Mouse (Mus musculus): Measurements from ENCODE around the gene Slc15a2.

Slc15a2 gene

DNA sequence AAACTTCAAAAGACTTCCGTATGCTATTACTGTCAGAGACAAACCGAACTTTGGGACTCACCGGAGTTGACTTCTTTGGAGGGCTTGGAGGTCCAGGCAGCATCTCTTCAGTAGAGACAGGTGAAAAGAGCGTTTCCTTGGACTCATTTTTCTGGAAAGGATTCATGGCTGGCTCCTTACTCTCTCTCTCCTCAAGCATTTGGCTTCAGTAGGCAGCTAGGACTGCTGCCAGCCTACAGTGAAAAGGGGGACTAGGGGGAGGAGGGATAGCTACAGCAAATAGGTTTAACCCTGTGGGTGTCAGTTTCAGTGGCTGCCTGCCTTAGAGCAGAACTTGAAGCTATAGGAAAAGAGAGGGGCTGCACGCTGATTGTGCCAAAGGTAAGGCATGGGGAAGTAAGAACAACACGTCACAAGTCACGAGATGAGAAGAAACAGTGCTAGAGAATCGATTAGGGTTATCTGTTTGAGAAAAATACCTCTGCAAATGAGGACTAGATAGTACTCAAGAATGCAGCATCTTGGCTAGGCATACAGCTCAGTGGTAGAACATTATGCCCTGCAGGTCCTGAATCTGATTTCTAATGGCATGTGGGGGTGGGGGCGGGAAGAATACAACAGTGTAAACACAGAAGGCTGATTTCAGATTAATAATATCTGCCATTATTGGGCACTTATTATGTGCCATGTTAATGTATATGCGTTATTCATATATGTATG is at the start of gene Slc15a2:
Gene Slc15a2, minus strand, starts transcription at position 369 of the 720 bp plus-strand sequence.
- no peak for DNase-seq (ENCODE audit: low read depth)

DNA sequence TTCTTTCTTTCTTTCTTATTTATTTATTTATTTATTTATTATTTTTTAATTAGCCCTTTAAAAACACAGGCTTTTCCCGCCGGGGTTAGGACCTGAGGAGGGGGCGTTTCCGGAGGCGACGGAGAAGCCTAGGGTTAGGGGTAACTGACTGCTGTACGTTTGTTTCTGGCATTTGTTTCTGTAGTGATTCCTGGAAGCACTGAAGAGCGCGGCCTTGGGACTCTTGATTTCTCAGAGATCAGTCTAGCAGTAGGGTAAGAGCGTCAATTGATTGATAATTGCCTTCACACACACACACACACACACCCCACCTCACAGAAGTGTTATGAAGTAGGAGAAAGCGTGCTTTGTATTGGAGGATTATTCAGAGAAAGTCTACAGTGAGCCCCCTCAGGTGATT is 44.1 kb upstream of the Slc15a2 start:
- no peak for DNase-seq (ENCODE audit: low read depth)

DNA sequence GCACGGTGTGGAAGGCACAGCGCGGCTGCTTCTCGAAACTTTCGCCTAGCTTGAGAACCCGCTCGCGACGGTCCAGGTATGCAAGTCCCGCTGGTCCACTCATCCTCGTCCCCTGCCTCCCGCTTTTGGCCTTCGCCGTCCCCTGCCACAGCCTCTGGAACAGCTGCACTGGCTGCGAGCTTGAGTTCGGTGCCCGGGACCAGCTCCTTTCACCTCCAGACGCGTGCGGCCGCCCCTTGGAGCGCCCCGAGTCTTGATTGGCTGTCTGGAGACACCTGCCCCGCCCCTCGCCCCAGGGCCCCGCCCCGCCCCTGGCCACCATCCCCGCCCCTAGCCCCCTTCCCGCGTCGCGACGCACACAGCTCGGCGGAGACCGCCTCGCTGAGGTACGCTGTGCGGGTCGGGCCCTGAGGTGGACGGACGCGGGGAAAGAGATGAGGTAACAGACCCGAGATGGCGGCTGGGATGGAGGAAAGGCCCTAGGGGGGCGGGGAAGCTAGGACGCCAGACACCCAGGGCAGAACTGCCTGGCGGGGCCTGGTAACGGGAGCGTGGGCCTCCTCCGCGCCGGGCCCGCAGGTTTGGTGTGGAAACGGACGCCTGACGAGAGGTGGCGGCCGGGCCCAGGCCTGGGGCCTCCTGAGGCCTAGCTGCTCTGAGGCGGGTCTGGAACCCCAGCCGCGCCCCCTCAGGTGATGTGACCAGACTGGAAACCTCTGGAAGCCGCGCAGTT is 43.5 kb upstream of the Slc15a2 start, which contains the start of gene Iqcb1:
Gene Iqcb1, plus strand, starts transcription at position 332 of the 733 bp plus-strand sequence.
- DNase-seq (ENCODE audit: low read depth): peak; percentile 62

DNA sequence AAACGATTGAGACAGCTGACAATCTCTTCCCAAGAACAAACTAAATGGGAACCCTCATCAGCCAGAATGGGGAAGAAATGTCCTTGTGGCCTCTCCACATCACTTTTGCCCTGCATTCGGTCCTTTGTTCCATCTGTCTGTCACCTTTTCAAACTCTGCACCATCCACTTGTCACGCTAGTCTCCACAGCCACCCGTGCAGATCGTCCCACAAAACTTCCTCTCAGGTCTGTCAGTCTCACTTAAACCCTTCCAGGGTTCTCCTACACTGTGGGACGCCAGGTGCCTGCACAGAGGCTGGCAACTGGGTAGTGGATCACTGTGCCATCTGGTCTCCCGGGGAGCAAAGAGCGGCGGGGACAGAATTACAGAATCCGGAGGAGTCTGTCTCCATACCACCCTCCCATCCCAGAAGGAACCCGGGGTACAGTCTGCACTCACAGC is 42.9 kb upstream of the Slc15a2 start:
- DNase-seq (ENCODE audit: low read depth): peak; percentile 9

- peak; percentile 73 for DNase-seq (ENCODE audit: low read depth)
Observed at GRCm38 (mm10) chr16:36821474-36821873, 36.7 kb upstream of the Slc15a2 start.

- DNase-seq (ENCODE audit: low read depth): no peak
Observed at GRCm38 (mm10) chr16:36820747-36821146, 36.0 kb upstream of the Slc15a2 start.

DNA sequence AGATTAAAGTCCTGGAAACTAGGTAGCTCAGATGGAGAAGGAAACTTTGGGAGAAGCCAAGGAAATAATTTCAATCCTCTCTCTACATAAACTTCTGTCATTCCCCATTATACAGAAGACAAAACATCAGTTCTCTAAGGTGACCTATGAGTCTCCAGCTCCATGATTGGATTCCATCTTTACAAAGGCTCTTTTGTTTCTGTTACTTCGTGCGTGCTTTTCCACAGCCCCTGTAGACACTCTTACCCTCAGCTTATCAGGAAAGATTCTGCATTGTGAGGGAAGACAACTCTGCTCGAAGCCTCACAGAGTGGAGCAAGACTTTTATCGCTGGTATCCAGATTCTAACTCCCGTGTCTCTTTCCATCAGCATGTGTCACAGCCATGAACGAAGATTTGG is 35.3 kb upstream of the Slc15a2 start:
- no peak for DNase-seq (ENCODE audit: low read depth)

GRCm38 (mm10) chr16:36817321-36817926 is 32.7 kb upstream of the Slc15a2 start:
- DNase-seq (ENCODE audit: low read depth): peak; percentile 80

GRCm38 (mm10) chr16:36816916-36817315 is 32.2 kb upstream of the Slc15a2 start:
- no peak for DNase-seq (ENCODE audit: low read depth)

- no peak for DNase-seq (ENCODE audit: low read depth)
Observed at GRCm38 (mm10) chr16:36813680-36814079, 28.9 kb upstream of the Slc15a2 start.

GRCm38 (mm10) chr16:36808616-36809015 is 23.9 kb upstream of the Slc15a2 start:
- no peak for DNase-seq (ENCODE audit: low read depth)

DNA sequence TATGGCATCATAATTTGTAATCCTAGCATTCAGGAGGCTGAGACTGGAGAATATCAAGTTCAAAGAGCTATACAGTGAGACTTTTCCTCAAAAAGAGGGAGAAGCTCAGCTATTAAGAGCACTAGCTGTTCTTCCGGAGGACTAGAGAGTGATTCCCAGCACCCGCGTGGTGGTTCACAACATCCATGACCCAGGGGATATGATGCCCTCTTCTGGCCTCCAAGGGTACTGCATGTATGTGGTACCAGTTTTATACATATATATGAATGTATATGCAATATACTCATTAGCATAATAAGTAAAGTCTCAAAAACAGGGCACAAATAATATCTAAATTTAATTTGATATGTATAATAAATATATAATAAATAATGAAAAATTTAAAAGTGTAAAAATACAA is 17.6 kb upstream of the Slc15a2 start:
- DNase-seq (ENCODE audit: low read depth): no peak

DNA sequence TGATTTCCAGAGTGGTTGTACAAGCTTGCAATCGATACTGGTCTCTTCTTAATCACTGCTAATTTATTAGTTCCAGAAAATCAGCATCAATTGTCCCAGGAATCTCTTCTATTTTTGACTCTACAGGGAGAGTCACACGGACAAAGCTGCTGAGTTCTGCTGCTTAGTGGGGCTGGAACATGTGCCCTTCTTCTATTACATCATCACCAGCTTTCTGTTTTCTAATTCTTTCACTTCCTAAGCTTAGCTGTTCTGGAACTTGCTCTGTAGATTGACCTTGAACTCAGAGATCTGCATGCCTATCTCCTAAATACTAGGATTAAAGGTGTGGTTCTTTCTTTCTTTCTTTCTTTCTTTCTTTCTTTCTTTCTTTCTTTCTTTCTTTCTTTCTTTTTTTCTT is 13.6 kb upstream of the Slc15a2 start:
- no peak for DNase-seq (ENCODE audit: low read depth)

DNA sequence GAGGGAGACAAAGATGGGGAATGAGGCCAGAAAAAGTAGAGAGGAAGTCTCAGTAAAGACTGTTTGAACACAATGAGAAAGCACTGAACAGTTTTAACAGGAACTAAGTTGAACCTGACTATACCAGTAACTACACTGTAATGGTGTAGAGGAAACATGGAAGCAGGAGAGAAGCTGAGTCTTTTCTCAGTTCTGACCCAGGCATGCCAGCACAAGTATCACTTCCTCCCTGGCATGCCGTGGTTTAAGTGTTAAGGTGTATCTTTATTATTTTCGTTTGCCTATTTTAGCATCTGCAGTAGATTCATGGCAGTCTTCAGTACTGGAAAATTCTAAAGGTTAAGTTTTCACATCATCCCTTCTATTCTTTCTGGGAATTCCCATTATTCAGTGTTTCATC is 10.2 kb upstream of the Slc15a2 start:
- DNase-seq (ENCODE audit: low read depth): no peak

DNA sequence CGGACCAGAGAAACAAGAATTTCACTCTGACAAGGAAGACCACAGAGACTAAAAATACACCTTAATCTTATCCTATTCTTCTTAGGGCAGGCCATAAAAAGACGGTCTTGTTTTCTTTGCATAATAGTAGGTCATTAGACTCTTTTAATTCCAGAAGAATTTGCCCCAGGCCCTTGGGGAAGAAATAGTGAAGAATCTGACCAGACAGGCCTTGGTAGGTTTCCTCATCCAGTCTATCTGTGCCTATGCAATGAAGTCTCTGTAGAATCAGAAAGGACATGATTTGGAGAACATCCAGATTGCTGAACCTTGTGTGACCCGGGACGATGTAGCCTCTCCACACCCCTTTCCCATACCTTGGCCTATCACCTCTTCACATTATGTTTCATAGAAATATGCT is 5.4 kb upstream of the Slc15a2 start:
- DNase-seq (ENCODE audit: low read depth): no peak

- no peak for DNase-seq (ENCODE audit: low read depth)
Observed at GRCm38 (mm10) chr16:36786466-36786865, 1.7 kb upstream of the Slc15a2 start.

- DNase-seq (ENCODE audit: low read depth): no peak
Observed at GRCm38 (mm10) chr16:36784146-36784545, 616 bp downstream of the Slc15a2 start.

GRCm38 (mm10) chr16:36775658-36776057 is 9.1 kb downstream of the Slc15a2 start:
- no peak for DNase-seq (ENCODE audit: low read depth)

GRCm38 (mm10) chr16:36772996-36773395 is 11.8 kb downstream of the Slc15a2 start:
- DNase-seq (ENCODE audit: low read depth): no peak

DNA sequence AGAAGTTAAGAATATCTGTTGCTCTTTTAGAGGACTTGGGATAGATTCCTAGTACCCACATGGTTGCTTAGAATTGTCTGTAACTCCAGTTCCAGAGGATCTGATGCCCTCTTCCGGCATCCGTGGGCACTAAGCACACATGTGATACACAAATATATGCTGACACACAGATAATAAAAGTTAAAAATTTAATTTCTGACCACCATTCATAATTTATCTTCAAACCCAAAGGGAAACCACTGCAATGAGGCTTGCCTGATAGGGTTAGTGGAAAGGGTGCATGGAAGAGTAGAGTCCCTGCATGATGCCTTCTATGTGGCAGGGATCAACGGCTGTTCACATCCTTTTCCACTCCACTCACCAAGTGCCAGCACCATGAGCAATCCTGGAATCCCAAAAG is 13.1 kb downstream of the Slc15a2 start:
- DNase-seq (ENCODE audit: low read depth): no peak

DNA sequence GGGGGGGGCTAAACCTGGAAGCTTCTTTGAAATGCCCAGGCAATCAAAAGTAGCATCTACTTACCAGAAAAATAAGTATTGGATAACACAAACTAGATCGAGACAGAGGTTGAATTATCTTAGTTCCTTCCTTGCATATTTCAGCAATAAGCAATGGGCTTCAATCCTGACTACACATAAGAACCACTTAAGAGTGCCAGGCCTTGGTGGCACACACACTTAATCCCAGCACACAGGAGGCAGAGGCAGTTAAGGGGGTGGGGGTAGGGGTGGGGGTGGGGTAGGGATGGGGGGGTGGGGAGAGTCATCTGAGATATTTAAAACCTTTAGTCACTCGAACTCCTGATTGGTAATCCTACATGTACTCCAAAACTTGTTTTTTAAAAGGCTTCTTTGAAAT is 13.5 kb downstream of the Slc15a2 start:
- no peak for DNase-seq (ENCODE audit: low read depth)

DNA sequence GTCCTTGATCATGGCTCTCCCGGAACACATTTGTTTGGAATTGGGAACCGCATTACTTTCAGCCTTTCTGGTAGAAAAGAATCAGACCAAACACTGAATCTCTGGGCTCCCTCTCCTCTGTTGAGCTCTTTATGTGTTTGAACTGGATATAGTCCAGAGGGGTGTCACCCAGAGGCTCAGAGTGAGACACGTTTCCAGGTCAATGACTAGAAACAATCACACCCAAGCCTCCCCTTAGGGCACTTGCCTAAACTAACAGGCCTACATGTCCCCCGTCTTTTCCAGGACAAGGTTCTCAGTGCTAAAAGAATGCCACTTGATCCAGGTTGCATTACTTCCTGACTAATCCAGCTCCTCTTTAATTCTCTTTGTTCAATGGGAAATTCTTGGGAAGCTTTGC is 13.9 kb downstream of the Slc15a2 start:
- DNase-seq (ENCODE audit: low read depth): no peak

DNA sequence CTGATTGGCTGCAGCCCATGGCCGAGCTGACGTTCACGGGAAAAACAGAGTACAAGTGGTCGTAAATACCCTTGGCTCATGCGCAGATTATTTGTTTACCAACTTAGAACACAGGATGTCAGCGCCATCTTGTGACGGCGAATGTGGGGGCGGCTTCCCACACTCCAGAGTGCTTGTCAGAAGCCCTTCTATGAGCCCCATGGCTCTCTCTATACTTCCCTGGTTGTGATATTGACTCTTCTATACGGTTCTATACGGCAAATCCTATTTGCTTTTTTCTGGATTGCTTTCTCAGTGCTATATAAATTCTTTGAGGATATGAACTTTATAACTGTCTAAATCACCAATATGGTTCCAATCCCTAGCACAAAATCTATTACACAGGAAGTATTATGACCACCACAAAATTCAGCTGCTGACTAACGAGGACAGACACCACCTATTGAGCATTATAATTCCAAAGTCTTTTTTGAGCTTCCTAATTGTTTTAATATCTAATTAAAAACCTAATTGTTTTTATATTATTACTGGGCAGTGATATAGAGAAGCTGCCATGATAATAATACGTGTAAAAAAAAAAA is 14.5 kb downstream of the Slc15a2 start:
- no peak for DNase-seq (ENCODE audit: low read depth)

Data from c-Kit-positive CD71-negative TER-119-negative erythroid progenitor cells, embryonic 14.5 days (primary cell).